Mouse (Mus musculus) small intestine, adult 2 months (tissue): ENCODE data around the gene Gm15128. TPM values are rescaled to one million over a fixed set of nuclear protein-coding genes. Genes with fewer than 3 reads are reported as not detected.
"Not testable (repeated sequence)": the region's sequence is repeated elsewhere in the genome, so short reads cannot be mapped to it uniquely, and the experiment has no call there.

Experiments used
- H3K27ac ChIP-seq: fragments of 200-500 bp; 2 replicates; pipeline ENCODE4 v1.5.1; 2012; ENCODE audit warnings: low read depth, low read length, control low read depth, inconsistent platforms; ENCODE audit not compliant: insufficient read depth
- H3K27me3 ChIP-seq: fragments of 200-500 bp; 2 replicates; pipeline ENCODE4 v1.6.1; 2012; ENCODE audit warnings: mild to moderate bottlenecking, moderate library complexity, low read length, inconsistent platforms; ENCODE audit not compliant: control insufficient read depth, insufficient read depth
- H3K36me3 ChIP-seq: fragments of 200-500 bp; 2 replicates; pipeline ENCODE4 v1.6.1; 2012; ENCODE audit warnings: mild to moderate bottlenecking, low read length, control low read depth, inconsistent platforms; ENCODE audit not compliant: control insufficient read depth, insufficient read depth
- H3K4me1 ChIP-seq: fragments of 200-500 bp; 2 replicates; pipeline ENCODE4 v1.6.1; 2012; ENCODE audit warnings: low read length, inconsistent platforms, mixed read lengths; ENCODE audit not compliant: control insufficient read depth, insufficient read depth, insufficient read length
- H3K4me3 ChIP-seq: fragments of 200-500 bp; 2 replicates; pipeline ENCODE4 v1.5.1; 2012; ENCODE audit warnings: low read depth, mild to moderate bottlenecking, control low read depth, inconsistent platforms, low read length, moderate library complexity
- WGBS: fragments of 180-500 bp; shearing (Covaris S2); methylation state at CpG from one replicate; pipeline ENCODE4 v1.1.7; 2018; 5-methylcytosine and 5-hydroxymethylcytosine counted together
- polyA plus RNA-seq: library from polyadenylated mRNA; depleted of rRNA; stranded (reverse); fragments of >200 nt; gene quantifications from 2 replicates; pipeline ENCODE4 v1.2.3, GENCODE M21; 2012; rRNA removed

The Gm15128 gene
- not detected in 2 replicates for polyA plus RNA-seq

DNA sequence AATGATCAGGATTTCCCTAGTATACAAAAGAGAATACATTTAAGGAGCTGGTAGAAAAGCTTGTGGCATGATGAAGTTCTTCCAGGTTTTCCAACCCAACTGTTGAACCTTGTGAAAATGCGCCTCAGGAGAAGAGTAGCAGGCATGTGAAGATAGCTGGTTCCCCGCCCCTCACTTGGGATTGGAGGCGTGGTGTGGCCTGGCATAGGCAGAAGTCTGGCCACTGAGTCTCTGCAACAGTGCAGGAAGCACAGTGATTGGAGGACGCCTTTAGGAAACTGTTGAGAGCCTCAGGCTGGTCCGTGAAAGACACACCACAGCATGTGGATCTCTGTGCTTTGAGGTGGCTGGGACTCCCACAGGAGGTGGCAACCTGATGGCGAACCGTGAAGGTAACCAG lies at the start of gene Gm15128:
TSS of gene Gm15128 (plus strand) at position 301 of the 400 bp plus-strand sequence.
- 68% methylated on average over 7 of the region's 7 CpGs for WGBS

More for the DNA sequence above, at the start of gene Gm15128:
- H3K27me3 ChIP-seq, H3K4me1 ChIP-seq, H3K27ac ChIP-seq, H3K4me3 ChIP-seq, H3K36me3 ChIP-seq: not testable (repeated sequence)

Other genes with a start within 250 kb of the Gm15128 start
- gene Lrch2, start 211.9 kb upstream of the Gm15128 start, polyA plus RNA-seq = 0.06 and 0.20 TPM in 2 replicates
- not detected in 2 replicates for gene Gm15080, start 227.0 kb downstream of the Gm15128 start, polyA plus RNA-seq